Mouse (Mus musculus) layer of hippocampus, postnatal 14 days (tissue): ENCODE data around the gene Ankrd39. TPM values are rescaled to one million over a fixed set of nuclear protein-coding genes. Genes with fewer than 3 reads are reported as not detected.

Experiments
- DNase-seq, 2 experiments: peaks; one replicate each; pipeline ENCODE4 v3.0.0; 2021 to 2022; ENCODE audit warnings: low spot score in 2 of 2, mixed read lengths in 1 of 2
- microRNA-seq, 2 experiments: library from miRNA; unstranded; fragments of <30 nt; microRNA quantifications; one replicate each; pipeline ENCODE4 v1.2.0; 2021
- total RNA-seq, 2 experiments: library from RNA; stranded (reverse); gene quantifications; 2 replicates each; pipeline ENCODE4 v1.2.3; 2021

Gene Ankrd39
- total RNA-seq, 2 experiments from 2014 or later, result 12.2 to 14.2 TPM

GRCm38 (mm10) chr1:36493299-36493698, 53.9 kb downstream of the Ankrd39 start:
- DNase-seq, result no peak

GRCm38 (mm10) chr1:36492416-36493139, 54.7 kb downstream of the Ankrd39 start:
- DNase-seq, result no peak

DNA sequence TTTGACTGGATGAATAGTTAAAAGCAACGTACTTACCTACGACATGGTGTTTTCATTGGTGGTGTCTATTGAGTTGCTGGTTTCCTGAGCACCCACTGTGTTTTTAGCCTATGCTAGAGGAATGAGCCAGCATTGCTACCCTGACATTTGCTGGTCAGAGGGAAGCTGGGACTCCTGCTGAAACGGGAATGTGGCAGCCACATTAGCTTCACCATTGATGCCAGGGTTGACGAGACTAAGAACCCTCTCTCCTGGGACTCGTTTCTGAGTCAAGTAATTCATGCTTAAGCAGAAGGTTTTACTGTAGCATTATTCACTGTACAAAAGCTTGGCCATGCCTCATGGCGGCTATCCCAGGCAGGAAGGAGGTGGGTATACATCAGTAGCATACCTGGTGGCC, 57.6 kb downstream of the Ankrd39 start:
- no peak for DNase-seq

Small RNAs within 50 kb of the gene (microRNA-seq; reads per million reads assigned to microRNA genes)
- 0 reads per million in 2 experiments for gene Gm47280

Other genes starting within 250 kb of the Ankrd39 start
- gene Arid5a, start 239.7 kb downstream of the Ankrd39 start, total RNA-seq, result 10 to 100 TPM; 17.2 to 19.9 TPM
- gene Kansl3, start 178.3 kb downstream of the Ankrd39 start, total RNA-seq, result 10 to 100 TPM; 57.6 to 60.4 TPM
- gene Fer1l5, start 175.2 kb downstream of the Ankrd39 start, total RNA-seq, result not detected
- 10 to 100 TPM; 51.3 to 57.7 TPM for gene Lman2l, start 102.2 kb downstream of the Ankrd39 start, total RNA-seq
- 10 to 100 TPM; 16.8 to 18.2 TPM for gene Cnnm4, start 75.8 kb downstream of the Ankrd39 start, total RNA-seq
- gene Cnnm3, start 35.6 kb downstream of the Ankrd39 start, total RNA-seq, result 10 to 100 TPM; 36.1 to 39.5 TPM
- gene Ankrd23, start 10.6 kb downstream of the Ankrd39 start, total RNA-seq, result 1 to 10 TPM; 6.1 to 7.5 TPM
- not detected for gene Gm42417, start 8.0 kb downstream of the Ankrd39 start, total RNA-seq
- 10 to 100 TPM; 17.6 to 20.8 TPM for gene Sema4c, start 10.9 kb upstream of the Ankrd39 start, total RNA-seq
- under 1 TPM; 0.41 to 0.52 TPM for gene Fam178b, start 135.7 kb upstream of the Ankrd39 start, total RNA-seq
- 100 to 1,000 TPM; 770 to 824 TPM for gene Cox5b, start 144.0 kb upstream of the Ankrd39 start, total RNA-seq
- under 1 TPM; 0.36 to 0.60 TPM for gene 4933424G06Rik, start 162.7 kb upstream of the Ankrd39 start, total RNA-seq
- gene Actr1b, start 167.0 kb upstream of the Ankrd39 start, total RNA-seq, result 100 to 1,000 TPM; 215 to 223 TPM
- 1 to 10 TPM; 4.7 TPM for gene Zap70, start 214.4 kb upstream of the Ankrd39 start, total RNA-seq